Mouse (Mus musculus) G1E-ER4 (cell line): Measurements from ENCODE around the gene Fmnl3. TPM values are rescaled to one million over a fixed set of nuclear protein-coding genes. Genes with fewer than 3 reads are reported as not detected.

ENCODE experiments used
- GATA1 ChIP-seq: IDR thresholded peaks from one replicate; pipeline ENCODE4 v1.8.0; 2012; ENCODE audit warnings: low read length, inconsistent platforms
- polyA plus RNA-seq: library from polyadenylated mRNA; stranded (reverse); fragments of >175 nt; gene quantifications from 2 replicates; pipeline ENCODE4 v1.2.3, GENCODE M21; 2012

The Fmnl3 gene
- polyA plus RNA-seq, 1 experiment: 0.02 TPM

DNA sequence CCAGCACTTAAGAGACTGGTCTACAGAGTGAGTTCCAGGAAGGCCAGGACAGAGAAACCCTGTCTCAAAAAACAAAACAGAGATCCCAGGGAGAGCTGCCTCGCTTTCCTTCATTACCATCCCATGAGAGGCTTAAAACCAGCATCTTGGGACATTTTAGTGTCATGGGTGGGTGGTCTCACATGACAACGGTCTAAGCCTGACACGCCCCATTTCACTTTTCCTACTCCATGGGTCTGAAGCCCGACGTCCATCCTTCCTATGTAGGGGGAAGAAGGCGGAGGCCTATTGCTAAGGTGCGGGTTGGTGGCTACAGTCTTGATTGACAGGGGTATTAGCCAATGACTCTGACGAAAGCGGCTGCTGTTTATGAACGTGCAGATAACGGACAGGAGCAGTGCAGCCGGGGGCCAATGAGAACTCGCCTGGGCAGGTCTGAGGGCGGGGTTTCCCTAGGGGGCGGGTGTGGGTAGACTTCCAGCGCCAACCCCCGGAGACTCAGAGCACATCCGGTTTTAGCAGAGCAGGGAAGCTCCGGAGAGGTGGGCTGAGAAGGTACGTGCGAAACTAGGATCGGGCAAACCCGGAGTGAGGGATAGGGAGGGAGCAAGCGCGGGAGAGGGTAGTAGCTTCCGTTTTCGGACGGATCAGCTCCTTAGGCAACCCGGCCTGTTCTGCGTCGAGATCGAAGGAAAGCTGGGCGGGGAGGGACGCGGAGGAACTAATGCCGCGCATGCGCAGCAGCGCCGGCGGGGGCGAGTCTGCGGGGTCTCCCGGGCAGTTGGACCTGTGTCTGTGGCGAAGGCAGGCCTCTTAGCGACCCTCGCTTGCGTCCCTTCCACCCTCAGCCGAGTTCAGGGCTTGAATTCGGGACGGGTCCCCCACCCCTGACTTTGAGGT is 22.5 kb upstream of the Fmnl3 start, which contains the start of gene Tmbim6:
Gene Tmbim6, plus strand, starts transcription at position 397 of the 900 bp plus-strand sequence.
- no peak for TF ChIP-seq GATA1

- TF ChIP-seq GATA1: no peak
Observed at GRCm38 (mm10) chr15:99391975-99392374, 21.7 kb upstream of the Fmnl3 start.

DNA sequence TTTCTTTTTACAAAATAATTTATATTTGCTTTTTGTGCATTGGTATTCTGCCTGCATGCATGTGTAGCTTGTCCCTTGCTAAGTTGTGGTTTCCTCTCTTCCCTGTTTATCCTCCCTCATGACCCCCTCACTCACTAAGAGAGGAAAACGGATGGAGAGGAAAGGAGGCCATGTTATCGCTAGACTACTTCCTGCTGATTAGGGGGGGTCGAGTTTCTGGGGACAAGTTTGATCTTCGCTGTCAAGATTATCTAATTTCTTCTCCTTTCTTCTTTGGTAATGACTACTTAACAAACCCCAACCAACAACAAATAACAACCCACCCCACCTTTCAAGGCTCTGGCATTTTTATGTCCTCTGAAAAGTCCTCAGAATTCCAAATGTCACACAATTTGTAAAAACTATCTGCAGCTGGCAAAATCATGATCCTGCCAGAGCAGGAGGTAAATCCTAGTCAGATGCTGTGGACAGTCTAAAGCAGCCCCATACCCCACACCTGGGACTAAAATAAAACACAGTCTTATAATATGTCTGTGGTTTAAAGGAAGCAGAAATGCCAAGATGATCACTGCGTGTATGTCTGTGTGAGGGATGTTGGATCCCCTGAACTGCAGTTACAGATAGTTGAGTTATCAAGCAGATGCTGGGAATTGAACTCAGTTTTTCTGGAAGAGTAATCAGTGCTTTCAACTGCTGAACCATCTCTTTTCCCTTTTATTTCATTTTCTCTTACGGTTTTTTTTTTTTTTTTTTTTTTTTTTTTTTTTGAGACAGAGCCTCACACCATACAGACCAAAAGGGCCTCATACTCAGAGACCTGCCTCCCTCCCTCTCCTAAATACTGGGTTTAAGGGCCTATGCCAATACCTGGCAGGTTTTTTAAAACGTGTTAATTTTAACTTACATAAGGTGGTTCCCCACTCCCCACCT is 20.5 kb upstream of the Fmnl3 start:
- peak; percentile 12 for TF ChIP-seq GATA1

DNA sequence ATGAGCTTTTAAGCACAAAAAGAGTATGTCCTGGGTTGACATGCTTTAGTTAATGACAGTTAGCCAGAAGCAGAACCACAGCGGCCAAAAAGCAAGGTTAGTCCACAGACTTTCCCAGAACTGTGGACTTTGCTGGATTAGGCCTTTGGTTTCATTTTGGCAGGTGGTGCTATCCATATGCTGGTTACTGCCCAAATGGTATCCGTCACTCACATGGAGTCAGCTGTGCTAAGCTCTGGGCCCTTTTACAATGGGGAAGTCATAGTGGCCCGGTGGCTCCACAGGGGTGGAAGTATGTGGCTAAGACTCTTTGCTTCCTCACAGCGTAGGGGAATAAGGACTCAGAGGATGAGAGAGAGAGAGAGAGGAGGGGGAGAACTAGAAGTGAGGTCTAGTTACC is 17.7 kb upstream of the Fmnl3 start:
- TF ChIP-seq GATA1: no peak

DNA sequence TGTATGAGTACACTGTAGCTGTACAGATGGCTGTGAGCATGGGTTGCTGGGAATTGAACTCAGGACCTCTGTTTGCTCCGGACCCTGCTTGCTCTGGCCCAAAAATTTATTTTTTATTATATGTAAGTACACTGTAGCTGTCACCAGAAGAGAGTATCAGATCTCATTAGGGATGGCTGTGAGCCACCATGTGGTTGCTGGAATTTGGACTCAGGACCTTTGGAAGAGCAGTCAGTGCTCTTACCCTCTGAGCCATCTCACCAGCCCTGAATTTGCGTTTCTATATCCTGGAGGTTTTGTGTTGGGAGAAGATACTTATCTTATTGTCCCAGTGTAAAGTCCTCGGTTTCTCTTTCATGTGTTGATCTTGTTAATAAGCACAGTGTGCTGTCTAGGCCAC is 16.5 kb upstream of the Fmnl3 start:
- TF ChIP-seq GATA1: no peak

DNA sequence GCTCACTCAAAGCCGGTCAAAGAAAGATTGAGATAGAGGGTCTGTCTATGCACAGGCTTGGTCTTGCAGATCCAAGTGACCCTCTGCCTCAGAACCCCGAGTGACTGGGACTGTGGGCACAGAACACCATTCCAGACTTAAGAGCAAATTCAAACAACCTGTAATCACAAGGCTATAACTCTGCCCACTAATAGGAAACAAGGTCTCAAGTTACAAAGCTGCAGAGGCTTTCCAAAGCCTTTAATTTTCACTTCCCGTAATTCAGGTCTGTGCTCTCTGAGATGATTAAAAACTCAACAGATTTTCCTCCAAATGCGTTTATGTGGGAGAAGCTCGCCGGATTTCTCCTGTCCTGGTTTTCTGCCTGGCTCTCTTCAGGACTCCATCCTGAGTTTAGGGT is 13.8 kb upstream of the Fmnl3 start:
- TF ChIP-seq GATA1: no peak

DNA sequence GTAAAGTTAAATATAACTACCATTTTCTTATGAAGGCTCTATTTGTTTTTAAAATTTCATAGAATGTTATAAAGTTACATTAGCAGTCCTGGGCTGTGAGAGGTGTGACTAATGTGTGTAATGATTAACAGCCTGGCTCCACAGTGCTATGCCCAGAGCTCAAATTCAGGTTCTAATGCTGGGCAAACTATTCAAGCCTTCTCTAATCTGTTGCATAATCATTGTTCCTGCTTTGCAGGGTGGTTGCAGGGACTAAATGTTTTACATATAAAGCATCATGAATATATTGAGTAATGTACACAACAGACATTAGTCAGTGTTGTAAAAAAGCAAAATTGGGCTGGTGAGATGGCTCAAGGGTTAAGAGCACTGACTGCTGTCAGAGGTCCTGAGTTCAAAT is 12.6 kb upstream of the Fmnl3 start:
- no peak for TF ChIP-seq GATA1

- no peak for TF ChIP-seq GATA1
Observed at GRCm38 (mm10) chr15:99376240-99376639, 6.0 kb upstream of the Fmnl3 start.

DNA sequence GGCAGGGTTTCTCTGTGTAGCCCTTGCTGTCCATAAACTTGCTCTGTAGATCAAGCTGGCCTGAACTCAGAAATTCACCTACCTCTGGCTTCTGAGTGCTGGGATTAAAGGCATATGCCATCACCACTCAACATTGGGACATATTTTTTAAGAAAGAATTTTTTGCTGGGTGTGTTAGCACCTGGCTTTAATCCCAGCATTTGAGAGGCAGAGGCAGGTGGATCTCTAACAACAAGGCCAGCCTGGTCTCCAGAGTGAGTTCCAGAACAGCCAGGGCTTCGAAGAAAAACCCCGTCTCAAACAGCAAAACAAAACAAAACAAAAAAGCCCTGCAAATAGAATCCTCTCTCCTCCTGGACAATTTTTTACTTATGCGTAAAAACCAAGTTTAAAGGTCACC is 5.3 kb upstream of the Fmnl3 start:
- TF ChIP-seq GATA1: no peak

- TF ChIP-seq GATA1: no peak
Observed at GRCm38 (mm10) chr15:99375036-99375435, 4.8 kb upstream of the Fmnl3 start.

- no peak for TF ChIP-seq GATA1
Observed at GRCm38 (mm10) chr15:99372761-99373160, 2.5 kb upstream of the Fmnl3 start.

DNA sequence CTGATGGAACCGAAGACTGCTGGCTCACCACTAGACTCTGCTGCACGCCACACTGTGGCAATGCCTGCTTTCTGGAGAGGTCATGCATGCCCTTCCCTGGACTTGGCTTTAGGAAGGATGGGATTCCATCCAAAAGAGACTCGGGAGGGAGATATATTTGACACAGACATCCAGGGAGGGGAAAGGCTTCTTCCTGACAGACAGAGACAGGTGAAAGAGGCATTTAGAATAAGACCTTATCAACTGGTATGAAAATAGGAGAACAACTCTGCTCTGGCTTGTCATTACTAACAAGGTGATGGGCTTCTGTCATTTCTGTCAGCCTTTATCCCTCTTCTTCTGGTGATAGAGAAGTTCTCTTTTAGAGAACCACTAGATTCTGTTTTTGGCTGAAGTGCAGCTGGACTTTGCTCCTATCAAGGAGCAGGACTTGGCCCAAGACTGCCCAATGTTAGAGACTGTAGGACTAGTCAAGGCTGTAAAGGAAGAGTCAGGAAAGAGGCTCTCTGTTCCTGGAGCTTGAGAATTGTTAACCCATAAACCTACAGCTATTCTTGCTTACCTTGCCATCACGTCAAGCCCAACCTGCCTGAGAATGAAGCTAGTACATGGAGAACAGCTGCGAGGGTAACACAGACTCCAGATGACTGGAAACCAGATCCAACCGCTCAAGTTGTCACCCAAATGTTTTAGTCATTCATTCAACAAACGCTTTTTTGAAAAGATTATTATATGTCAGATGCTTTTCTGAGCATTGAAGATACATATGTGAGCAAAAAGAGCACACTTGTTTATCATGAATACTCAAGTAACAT is 1.5 kb upstream of the Fmnl3 start:
- no peak for TF ChIP-seq GATA1

GRCm38 (mm10) chr15:99369391-99370171 is 701 bp downstream of the Fmnl3 start:
- TF ChIP-seq GATA1: no peak

GRCm38 (mm10) chr15:99368583-99369266 is 1.6 kb downstream of the Fmnl3 start:
- no peak for TF ChIP-seq GATA1

GRCm38 (mm10) chr15:99364921-99365320 is 5.4 kb downstream of the Fmnl3 start:
- TF ChIP-seq GATA1: no peak
